Mouse (Mus musculus) myocyte (in vitro differentiated cells): ENCODE data around the gene Eml6.
"Not testable (repeated sequence)": the region's sequence is repeated elsewhere in the genome, so short reads cannot be mapped to it uniquely, and the experiment has no call there.

Experiments
- CEBPB ChIP-seq: IDR thresholded peaks from 2 replicates; pipeline ENCODE4 v1.6.1; 2011; ENCODE audit warnings: mild to moderate bottlenecking, moderate library complexity; ENCODE audit not compliant: poor library complexity, insufficient read depth, severe bottlenecking
- E2F4 ChIP-seq: IDR thresholded peaks from one replicate; pipeline ENCODE4 v1.6.1; 2011; ENCODE audit warnings: mild to moderate bottlenecking, control low read depth, moderate library complexity; ENCODE audit not compliant: insufficient read depth
- MAX ChIP-seq: IDR thresholded peaks from one replicate; pipeline ENCODE4 v1.6.1; 2011; ENCODE audit warnings: low read depth, mild to moderate bottlenecking, control low read depth
- MYOD1 ChIP-seq, 3 experiments: IDR thresholded peaks; one replicate each; pipeline ENCODE4 v1.6.1; 2011; ENCODE audit warnings: control low read depth in 2 of 3, low read depth in 2 of 3, mild to moderate bottlenecking in 2 of 3, moderate library complexity in 1 of 3; ENCODE audit not compliant: insufficient read length in 2 of 3, control insufficient read depth in 1 of 3
- MYOG ChIP-seq, 3 experiments: IDR thresholded peaks; one replicate each; pipeline ENCODE4 v1.6.1; 2011; ENCODE audit warnings: control low read depth in 2 of 3, low read depth in 2 of 3, mild to moderate bottlenecking in 2 of 3; ENCODE audit not compliant: insufficient read length in 2 of 3, control insufficient read depth in 1 of 3, insufficient read depth in 1 of 3
- POLR2A ChIP-seq: IDR thresholded peaks from one replicate; pipeline ENCODE4 v1.6.1; 2011; ENCODE audit warnings: low read depth, mild to moderate bottlenecking, control low read depth, moderate library complexity; ENCODE audit not compliant: insufficient read length
- POLR2AphosphoS2 ChIP-seq: IDR thresholded peaks from one replicate; pipeline ENCODE4 v1.6.1; 2011; ENCODE audit warnings: low read depth, control low read depth; ENCODE audit not compliant: insufficient read length
- REST ChIP-seq: IDR thresholded peaks from one replicate; pipeline ENCODE4 v1.6.1; 2011; ENCODE audit warnings: mild to moderate bottlenecking, control low read depth, moderate library complexity; ENCODE audit not compliant: insufficient read depth, insufficient read length
- TCF12 ChIP-seq: IDR thresholded peaks from one replicate; pipeline ENCODE4 v1.6.1; 2011; ENCODE audit warnings: mild to moderate bottlenecking, control low read depth; ENCODE audit not compliant: poor library complexity, insufficient read depth, severe bottlenecking
- TCF3 ChIP-seq: IDR thresholded peaks from one replicate; pipeline ENCODE4 v1.6.1; 2011; ENCODE audit warnings: low read depth, control low read depth; ENCODE audit not compliant: insufficient read length
- USF1 ChIP-seq: IDR thresholded peaks from one replicate; pipeline ENCODE4 v1.6.1; 2011; ENCODE audit warnings: low read depth, mild to moderate bottlenecking, control low read depth, moderate library complexity

- not testable (repeated sequence) for TF ChIP-seq POLR2A; POLR2AphosphoS2; TCF12; MYOD1 (IDR thresholded peaks at IDR 0.05; ENCODE audit: control insufficient read depth in 1 of 3, insufficient read length in 2 of 3, low read depth in 2 of 3); E2F4; MAX; MYOG (IDR thresholded peaks at IDR 0.05; ENCODE audit: control insufficient read depth in 1 of 3, insufficient read depth in 1 of 3, insufficient read length in 2 of 3, low read depth in 2 of 3); REST; CEBPB; USF1; TCF3
These were observed 269.8 kb downstream of the Eml6 start for GRCm38 (mm10) chr11:29756007-29756406.
